Mouse (Mus musculus): ENCODE measurements around the gene Rbm19.

DNA sequence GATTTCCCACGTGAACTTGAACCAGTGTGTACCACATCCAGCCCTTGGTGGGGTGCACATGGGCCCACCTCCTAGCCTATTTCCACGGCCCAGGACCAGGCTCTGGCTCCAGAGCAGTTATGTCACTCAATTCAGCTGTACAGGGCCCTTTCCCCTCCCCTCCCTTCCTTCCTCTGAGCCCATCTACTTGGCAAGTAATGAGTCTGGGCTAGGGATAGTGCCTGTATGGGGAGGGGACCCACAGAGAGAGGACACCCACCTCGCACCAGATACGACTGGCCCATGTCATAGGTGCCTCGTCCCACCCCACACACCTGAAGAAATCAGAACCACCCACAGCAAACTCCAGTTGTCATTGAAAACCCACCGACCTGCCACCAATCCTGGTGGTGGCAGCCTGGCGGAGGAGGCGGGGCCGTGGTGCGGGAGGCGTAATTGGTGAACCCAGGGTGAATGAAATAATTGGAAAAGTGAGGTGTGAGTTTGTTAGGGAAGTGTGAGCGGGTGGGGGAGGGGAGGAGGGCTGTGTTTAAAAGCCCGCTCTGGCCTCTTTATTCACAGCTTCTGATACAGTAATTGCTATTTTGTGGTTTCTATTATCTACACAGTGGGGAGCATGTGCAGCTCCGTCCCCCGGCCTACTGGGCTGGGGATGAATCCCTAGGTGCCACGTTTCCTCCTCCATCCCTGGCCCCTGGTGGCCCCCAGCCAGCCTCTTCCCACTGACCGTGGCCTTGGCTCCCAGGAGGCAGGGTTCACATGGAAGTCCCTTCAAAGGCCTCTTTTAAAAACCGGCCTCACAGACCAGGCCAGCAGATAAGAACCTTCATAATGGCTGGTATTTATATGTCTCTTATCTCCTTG lies 55.8 kb downstream of the Rbm19 start:
- TF ChIP-seq TAL1 (IDR thresholded peaks at IDR 0.05; ENCODE audit: low read length) (no peak), GATA1 (IDR thresholded peaks at IDR 0.05; ENCODE audit: low read length) (no peak)
